Mouse (Mus musculus) liver, embryonic 12.5 days (tissue): ENCODE data around the gene Cxcl5. TPM values are rescaled to one million over a fixed set of nuclear protein-coding genes. Genes with fewer than 3 reads are reported as not detected.
A peak's percentile ranks its signal among the peaks of the same experiment; 100 is the strongest.

Source experiments
- ATAC-seq: fragments of 200-750 bp; cut with Nextera tagmentation; 2 replicates; pipeline ENCODE4 v1.8.0; 2017; ENCODE audit warnings: moderate number of reproducible peaks, mild to moderate bottlenecking, moderate library complexity
- H3K27ac ChIP-seq: fragments of 300-500 bp; sonication (generic); 2 replicates; pipeline ENCODE4 v1.5.1; 2016; ENCODE audit warnings: mild to moderate bottlenecking
- H3K27me3 ChIP-seq: fragments of 300-500 bp; sonication (generic); replicated peaks from 2 replicates; pipeline ENCODE4 v1.6.1; 2016; ENCODE audit warnings: mild to moderate bottlenecking, moderate library complexity
- H3K36me3 ChIP-seq: fragments of 300-500 bp; sonication (generic); 2 replicates; pipeline ENCODE4 v1.6.1; 2016; ENCODE audit warnings: mild to moderate bottlenecking, moderate library complexity
- H3K4me1 ChIP-seq: fragments of 300-500 bp; sonication (generic); 2 replicates; pipeline ENCODE4 v1.6.1; 2016
- H3K4me2 ChIP-seq: fragments of 300-500 bp; sonication (generic); 2 replicates; pipeline ENCODE4 v1.6.1; 2016; ENCODE audit warnings: mild to moderate bottlenecking, moderate library complexity
- H3K4me3 ChIP-seq: fragments of 300-500 bp; sonication (generic); 2 replicates; pipeline ENCODE4 v1.5.1; 2016; ENCODE audit warnings: mild to moderate bottlenecking, moderate library complexity
- H3K9ac ChIP-seq: fragments of 300-500 bp; sonication (generic); 2 replicates; pipeline ENCODE4 v1.6.1; 2016; ENCODE audit warnings: mild to moderate bottlenecking, moderate library complexity
- H3K9me3 ChIP-seq: fragments of 300-500 bp; sonication (generic); replicated peaks from 2 replicates; pipeline ENCODE4 v1.6.1; 2016; ENCODE audit warnings: mild to moderate bottlenecking, moderate library complexity
- WGBS: fragments of 180-500 bp; shearing (Covaris S2); methylation state at CpG from one replicate; pipeline ENCODE4 v1.1.7; 2016; ENCODE audit not compliant: insufficient replicate concordance; 5-methylcytosine and 5-hydroxymethylcytosine counted together
- polyA plus RNA-seq: library from polyadenylated mRNA; unstranded; fragments of >200 nt; fragmentation: Nextera tagmentation; extraction: Ambion mirVana; gene quantifications from 2 replicates; pipeline ENCODE4 v1.2.1, GENCODE M21; 2016

Cxcl5 gene
- 1.3 and 1.5 TPM in 2 replicates for polyA plus RNA-seq

DNA sequence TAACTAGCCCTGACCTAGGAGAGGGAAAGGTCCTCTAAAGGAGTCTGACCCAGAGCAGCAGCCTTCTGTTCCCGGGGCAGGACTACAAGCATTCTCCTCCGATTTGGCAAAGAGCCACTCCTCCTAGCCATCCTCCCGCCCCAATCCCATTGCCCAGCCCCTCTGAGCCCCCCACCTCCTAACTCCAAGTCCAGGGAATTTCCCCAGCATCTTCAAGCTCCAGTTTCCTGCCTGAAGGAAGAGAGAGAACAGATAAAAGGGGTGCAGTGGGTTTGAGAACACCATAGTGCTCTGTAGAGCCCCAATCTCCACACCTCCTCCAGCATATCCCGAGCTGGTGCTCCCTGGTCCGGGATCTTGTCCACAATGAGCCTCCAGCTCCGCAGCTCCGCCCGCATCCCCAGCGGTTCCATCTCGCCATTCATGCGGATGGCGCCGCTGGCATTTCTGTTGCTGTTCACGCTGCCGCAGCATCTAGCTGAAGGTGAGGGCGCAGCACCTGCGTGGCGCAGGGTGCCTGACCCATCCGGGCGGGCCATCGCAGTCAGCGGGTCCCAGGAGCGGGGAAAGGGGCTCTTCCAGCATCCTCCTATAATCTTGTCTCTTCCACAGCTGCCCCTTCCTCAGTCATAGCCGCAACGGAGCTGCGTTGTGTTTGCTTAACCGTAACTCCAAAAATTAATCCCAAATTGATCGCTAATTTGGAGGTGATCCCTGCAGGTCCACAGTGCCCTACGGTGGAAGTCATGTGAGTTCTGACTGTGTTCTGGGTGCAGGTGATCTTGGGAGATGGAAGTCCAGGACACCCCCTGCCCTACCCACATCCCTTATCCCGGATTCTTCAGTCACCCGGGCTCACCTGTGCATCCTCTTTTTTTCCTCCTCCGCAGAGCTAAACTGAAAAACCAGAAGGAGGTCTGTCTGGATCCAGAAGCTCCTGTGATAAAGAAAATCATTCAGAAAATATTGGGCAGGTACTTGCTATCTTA, at the start of gene Cxcl5:
Gene Cxcl5, plus strand, starts transcription at position 284 of the 989 bp plus-strand sequence.
- Histone ChIP-seq H3K9ac (0 out of 2 replicates have a peak within 1 kb of the TSS, but pooled peaks have one; percentile 31), H3K4me2 (peak within 1 kb of the TSS; percentile 42), H3K27ac (no peak within 1 kb of the TSS), H3K4me1 (0 out of 2 replicates have a peak, but pooled peaks cover 7% of the 10 kb centered on the region), H3K4me3 (peak within 1 kb of the TSS; percentile 26; the same call in 1 of the 2 replicates), H3K36me3 (no peaks in the 10 kb centered on the region), H3K27me3 (peaks cover 29% of the 10 kb centered on the region), H3K9me3 (no peaks in the 10 kb centered on the region)
- 6% methylated on average over 32 of the region's 32 CpGs for WGBS
- no peak for ATAC-seq

DNA sequence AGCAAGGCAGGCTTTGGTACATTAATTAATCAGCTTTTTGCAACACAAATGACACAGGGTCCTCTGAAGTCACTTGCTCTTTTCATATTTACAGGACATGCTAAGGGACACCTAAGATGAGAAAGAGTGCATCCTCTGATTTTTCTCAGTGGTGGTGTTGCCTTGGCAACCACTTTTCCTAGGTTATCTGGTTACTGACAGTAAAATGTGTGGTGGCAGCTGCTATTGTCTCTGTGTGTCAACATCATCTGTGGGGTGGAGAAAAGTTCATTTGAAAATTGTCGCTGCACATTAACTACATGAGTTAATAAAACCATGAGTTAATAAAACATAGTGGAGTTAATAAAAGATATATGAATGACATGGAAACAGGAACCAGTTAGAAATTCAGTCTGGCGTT, 47.8 kb upstream of the Cxcl5 start:
- Histone ChIP-seq H3K4me1 (no peaks in the 10 kb centered on the region), H3K27me3 (no peaks in the 10 kb centered on the region), H3K27ac (no peak overlapping the region), H3K4me3 (no peak overlapping the region), H3K36me3 (no peaks in the 10 kb centered on the region), H3K4me2 (no peak overlapping the region), H3K9me3 (no peaks in the 10 kb centered on the region), H3K9ac (no peak overlapping the region)
- 65% methylated on average over 2 of the region's 2 CpGs for WGBS
- ATAC-seq: no peak

DNA sequence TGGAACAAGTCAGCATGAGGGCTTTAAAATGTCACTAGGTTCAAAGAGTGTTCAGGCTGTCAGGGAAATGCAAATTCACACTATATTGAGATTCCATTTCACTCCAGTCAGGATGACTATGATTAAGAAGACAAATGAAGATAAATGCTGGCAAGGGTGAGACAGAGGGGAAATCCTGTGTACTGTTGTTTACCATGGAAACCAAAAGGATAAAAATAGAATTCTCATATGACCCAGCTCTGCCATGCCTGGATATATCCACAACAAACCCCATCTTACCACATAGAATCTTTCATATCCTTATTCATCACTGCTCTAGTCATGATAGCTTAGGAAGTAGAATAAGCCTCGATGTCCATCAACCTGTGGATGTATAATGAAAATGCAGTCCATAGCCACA, 41.2 kb upstream of the Cxcl5 start:
- H3K4me2 ChIP-seq: no peak overlapping the region
- no peaks in the 10 kb centered on the region for H3K36me3 ChIP-seq
- 69% methylated on average over 1 of the region's 1 CpGs for WGBS
- no peaks in the 10 kb centered on the region for H3K9me3 ChIP-seq
- no peak overlapping the region for H3K9ac ChIP-seq
- H3K4me3 ChIP-seq: no peak overlapping the region
- no peaks in the 10 kb centered on the region for H3K27me3 ChIP-seq
- no peaks in the 10 kb centered on the region for H3K4me1 ChIP-seq
- no peak overlapping the region for H3K27ac ChIP-seq
- ATAC-seq: no peak

DNA sequence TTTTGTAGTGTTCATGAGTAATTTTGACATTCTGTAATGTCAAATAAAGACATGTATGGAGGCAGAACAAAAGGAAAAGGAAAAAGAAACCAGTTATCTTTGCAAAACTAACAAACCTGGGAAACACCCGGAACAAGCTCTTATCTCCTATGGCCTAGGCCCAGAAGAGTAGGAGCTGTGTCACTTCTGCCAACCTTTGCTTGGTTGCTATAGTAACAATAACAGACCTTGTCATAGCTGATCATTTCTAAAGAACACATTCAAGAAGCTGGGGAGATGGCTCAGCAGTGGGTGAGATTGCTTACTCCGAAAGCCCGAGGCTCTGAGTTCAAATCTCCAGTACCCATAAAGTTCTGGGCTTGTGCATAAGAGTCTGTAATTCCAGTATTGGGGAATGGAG, 36.5 kb upstream of the Cxcl5 start:
- Histone ChIP-seq H3K9ac (no peak overlapping the region), H3K36me3 (no peaks in the 10 kb centered on the region), H3K4me2 (no peak overlapping the region), H3K9me3 (no peaks in the 10 kb centered on the region), H3K4me1 (no peaks in the 10 kb centered on the region), H3K27ac (no peak overlapping the region), H3K4me3 (no peak overlapping the region), H3K27me3 (no peaks in the 10 kb centered on the region)
- ATAC-seq: no peak
- 69% methylated on average over 3 of the region's 3 CpGs for WGBS

DNA sequence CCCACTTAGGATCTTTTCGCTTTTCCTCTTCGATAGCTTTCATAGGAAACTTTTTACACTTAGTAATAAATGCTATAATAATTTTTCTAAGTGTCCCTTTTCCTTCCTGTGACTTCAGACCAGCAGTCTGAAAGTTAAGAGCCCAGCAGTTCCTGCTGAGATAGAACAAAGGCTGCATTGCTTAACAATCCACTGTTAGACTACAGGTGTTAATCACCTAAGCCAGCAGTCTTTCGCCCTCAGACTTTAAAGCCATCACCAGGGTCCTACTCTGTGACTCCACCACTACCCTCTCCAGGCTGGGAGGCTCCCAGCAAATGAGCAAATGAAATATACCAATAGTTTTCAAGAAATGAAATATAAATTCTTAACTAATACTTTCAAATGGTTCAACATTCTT, 30.9 kb upstream of the Cxcl5 start:
- Histone ChIP-seq H3K4me3 (no peak overlapping the region), H3K36me3 (no peaks in the 10 kb centered on the region), H3K4me1 (no peaks in the 10 kb centered on the region), H3K4me2 (no peak overlapping the region), H3K27ac (no peak overlapping the region), H3K27me3 (no peaks in the 10 kb centered on the region), H3K9me3 (no peaks in the 10 kb centered on the region), H3K9ac (no peak overlapping the region)
- WGBS: 60% methylated on average over 3 of the region's 3 CpGs
- ATAC-seq: no peak

DNA sequence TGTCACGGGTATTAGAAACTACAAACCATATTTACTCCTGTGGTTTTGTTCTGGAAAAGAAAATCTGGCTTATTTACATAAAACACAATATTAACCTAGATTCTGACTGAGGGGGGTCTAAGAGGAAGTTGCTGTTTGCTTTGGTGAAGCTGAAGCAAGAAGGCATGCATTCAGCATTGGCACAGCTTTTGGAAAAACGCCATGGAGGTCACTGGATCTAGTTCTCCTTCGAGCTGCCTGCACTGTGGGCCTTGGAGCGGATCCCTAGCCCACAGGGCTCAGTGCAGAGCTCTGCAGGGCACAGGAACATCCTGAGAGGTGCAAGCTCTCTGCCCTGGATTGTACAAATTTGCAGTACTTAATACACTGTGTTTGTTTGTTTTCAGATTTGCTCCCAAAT, 27.7 kb upstream of the Cxcl5 start:
- Histone ChIP-seq H3K27me3 (no peaks in the 10 kb centered on the region), H3K9me3 (no peaks in the 10 kb centered on the region), H3K4me3 (no peak overlapping the region), H3K9ac (no peak overlapping the region), H3K4me1 (no peaks in the 10 kb centered on the region), H3K36me3 (no peaks in the 10 kb centered on the region), H3K27ac (no peak overlapping the region), H3K4me2 (no peak overlapping the region)
- no peak for ATAC-seq
- 60% methylated on average over 4 of the region's 4 CpGs for WGBS

DNA sequence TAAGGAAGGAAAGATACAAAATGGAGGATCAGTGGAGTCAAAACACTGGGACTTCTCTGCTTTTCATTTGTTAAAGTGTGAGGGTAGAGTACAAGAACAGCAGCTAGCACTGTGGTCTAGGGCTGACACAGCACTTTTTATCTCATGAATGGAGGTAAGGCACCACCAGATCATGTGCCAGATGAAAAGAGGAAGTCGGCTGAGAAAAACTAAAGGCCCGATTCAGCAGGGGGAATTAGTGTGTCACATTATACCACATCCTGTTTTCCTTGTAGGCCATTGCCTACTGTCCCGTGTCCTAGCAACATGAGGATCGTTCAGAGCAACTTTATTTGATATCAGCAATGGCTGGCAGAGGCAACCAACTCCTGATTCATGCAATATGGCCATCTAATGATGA, 17.1 kb upstream of the Cxcl5 start:
- no peak overlapping the region for H3K27ac ChIP-seq
- peak; percentile 62 for ATAC-seq
- H3K36me3 ChIP-seq: no peaks in the 10 kb centered on the region

DNA sequence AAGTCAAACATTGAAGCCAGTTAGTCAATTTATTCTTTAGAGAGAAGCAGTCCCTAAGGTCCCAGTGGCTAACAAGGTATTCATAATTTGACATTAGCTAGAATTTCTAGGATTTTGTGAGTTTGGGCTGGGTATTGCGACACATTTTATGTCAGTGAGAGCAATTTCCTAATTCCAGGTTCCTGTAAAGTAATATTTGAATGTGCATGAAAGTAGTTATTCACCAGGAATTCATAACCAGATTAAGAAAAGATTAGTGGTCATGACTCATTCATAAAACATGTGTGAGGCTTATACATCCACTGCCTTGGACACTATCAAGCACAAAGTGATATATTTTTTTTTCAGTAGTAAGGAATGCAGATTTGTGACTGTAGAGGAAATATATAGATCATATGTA, 5.2 kb upstream of the Cxcl5 start:
- 0 out of 2 replicates have a peak, but pooled peaks cover 7% of the 10 kb centered on the region for H3K4me1 ChIP-seq
- peaks cover 9% of the 10 kb centered on the region for H3K27me3 ChIP-seq
- H3K4me2 ChIP-seq: no peak overlapping the region
- no peak overlapping the region for H3K4me3 ChIP-seq
- no peak overlapping the region for H3K9ac ChIP-seq
- H3K27ac ChIP-seq: no peak overlapping the region
- 78% methylated on average over 1 of the region's 1 CpGs for WGBS
- ATAC-seq: no peak
- H3K9me3 ChIP-seq: no peaks in the 10 kb centered on the region
- no peaks in the 10 kb centered on the region for H3K36me3 ChIP-seq

More for the DNA sequence above, 17.1 kb upstream of the Cxcl5 start:
- no peak overlapping the region for H3K4me2 ChIP-seq
- H3K4me1 ChIP-seq: no peaks in the 10 kb centered on the region
- H3K27me3 ChIP-seq: no peaks in the 10 kb centered on the region
- H3K4me3 ChIP-seq: no peak overlapping the region
- H3K9ac ChIP-seq: no peak overlapping the region
- 15% methylated on average over 4 of the region's 4 CpGs for WGBS
- no peaks in the 10 kb centered on the region for H3K9me3 ChIP-seq

DNA sequence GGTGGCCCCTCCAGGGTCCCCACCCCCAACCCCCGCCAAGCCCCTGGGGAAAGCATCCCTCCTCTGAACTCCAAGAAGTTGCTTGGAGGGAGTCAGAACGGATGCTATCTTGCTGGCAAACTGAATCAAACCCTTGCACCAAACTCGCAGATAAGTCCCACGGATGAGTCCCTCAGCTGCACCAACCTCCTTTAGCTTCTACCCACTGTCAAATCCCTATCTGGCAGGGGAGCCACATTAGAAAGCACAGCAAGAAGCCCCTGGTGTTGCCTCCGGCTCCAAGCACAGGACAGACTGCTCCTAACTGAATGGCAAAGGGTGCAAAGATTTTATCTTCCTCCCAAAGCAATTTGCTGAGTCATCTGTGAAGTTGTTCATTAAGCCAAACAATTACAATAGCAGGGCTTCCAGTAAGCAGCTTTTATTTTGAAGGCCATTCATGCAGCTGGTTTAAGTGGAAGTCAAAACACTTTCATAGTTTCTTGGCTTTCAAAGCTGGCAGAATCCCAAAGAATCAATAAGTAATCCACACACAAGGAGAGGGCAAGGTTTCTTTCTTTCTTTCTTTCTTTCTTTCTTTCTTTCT, 1.0 kb upstream of the Cxcl5 start:
- H3K4me1 ChIP-seq: 0 out of 2 replicates have a peak, but pooled peaks cover 7% of the 10 kb centered on the region

DNA sequence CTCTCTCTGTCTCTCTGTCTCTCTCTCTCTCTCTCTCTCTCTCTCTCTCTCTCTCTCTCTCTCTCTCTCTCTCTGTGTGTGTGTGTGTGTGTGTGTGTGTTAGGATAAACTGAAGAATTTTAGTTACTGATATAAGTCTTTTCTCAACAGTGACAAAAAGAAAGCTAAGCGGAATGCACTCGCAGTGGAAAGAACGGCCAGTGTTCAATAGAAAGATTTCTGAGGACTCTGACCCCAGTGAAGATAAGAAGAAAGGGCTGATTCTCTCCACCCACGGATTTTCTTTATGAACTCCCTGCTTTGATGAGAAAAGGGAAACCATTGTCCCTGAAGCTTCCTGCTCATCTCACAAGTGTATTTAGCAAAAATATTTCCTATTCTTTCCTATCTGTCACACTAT, 1.1 kb downstream of the Cxcl5 start:
- Histone ChIP-seq H3K27ac (no peak overlapping the region), H3K9me3 (no peaks in the 10 kb centered on the region), H3K9ac (no peak overlapping the region), H3K4me1 (0 out of 2 replicates have a peak, but pooled peaks cover 7% of the 10 kb centered on the region), H3K4me3 (no peak overlapping the region), H3K27me3 (peaks cover 29% of the 10 kb centered on the region), H3K36me3 (no peaks in the 10 kb centered on the region), H3K4me2 (no peak overlapping the region)
- ATAC-seq: no peak
- WGBS: 54% methylated on average over 4 of the region's 4 CpGs

More for the DNA sequence above, 1.0 kb upstream of the Cxcl5 start:
- no peak overlapping the region for H3K27ac ChIP-seq
- 36% methylated on average over 5 of the region's 5 CpGs for WGBS
- ATAC-seq: no peak
- no peak overlapping the region for H3K4me3 ChIP-seq
- H3K4me2 ChIP-seq: no peak overlapping the region
- H3K9me3 ChIP-seq: no peaks in the 10 kb centered on the region
- H3K9ac ChIP-seq: no peak overlapping the region
- no peaks in the 10 kb centered on the region for H3K36me3 ChIP-seq
- peaks cover 29% of the 10 kb centered on the region for H3K27me3 ChIP-seq

DNA sequence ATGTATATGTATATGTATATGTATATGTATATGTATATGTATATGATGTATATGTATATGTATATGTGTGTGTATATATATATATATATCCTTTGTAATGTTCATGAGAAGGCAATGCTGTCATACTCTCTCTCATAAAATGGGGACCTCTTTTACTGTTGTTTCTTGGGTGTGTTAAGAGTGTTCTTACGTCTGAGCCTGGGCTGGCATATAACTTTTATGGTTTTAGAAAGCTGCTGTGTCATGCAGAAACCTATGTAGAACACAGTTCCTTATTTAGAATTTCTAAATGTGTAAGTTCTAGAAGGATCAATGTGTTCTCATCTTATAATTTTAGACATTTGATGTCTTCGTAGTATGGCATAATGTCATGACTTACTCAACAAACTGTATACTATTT, 1.7 kb downstream of the Cxcl5 start:
- Histone ChIP-seq H3K4me1 (0 out of 2 replicates have a peak, but pooled peaks cover 7% of the 10 kb centered on the region), H3K9me3 (no peaks in the 10 kb centered on the region), H3K27me3 (peaks cover 29% of the 10 kb centered on the region), H3K36me3 (no peaks in the 10 kb centered on the region), H3K9ac (no peak overlapping the region), H3K27ac (no peak overlapping the region), H3K4me3 (no peak overlapping the region), H3K4me2 (no peak overlapping the region)
- 65% methylated on average over 2 of the region's 2 CpGs for WGBS
- ATAC-seq: no peak

DNA sequence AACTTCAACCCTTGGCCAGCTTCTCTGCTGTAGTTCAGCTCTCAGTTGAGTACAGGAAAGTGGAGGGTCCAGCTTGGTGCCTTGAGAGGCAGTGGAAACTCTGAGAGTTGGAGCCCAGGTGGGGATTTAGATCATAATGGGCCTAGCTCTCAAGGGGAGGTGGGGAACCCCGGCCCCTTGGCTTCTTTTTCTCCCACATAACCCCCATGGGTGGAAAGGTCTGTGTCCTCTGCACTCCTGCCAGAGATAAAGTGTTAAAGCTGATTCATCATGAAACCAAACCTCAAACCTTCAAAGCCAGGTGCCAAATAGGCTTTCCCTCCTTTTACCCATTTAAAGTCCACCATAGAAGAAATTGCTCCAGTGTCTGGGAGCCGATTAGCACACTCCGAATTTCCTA, 2.7 kb downstream of the Cxcl5 start:
- no peaks in the 10 kb centered on the region for H3K9me3 ChIP-seq
- no peak overlapping the region for H3K9ac ChIP-seq
- H3K4me1 ChIP-seq: 0 out of 2 replicates have a peak, but pooled peaks cover 7% of the 10 kb centered on the region
- H3K4me2 ChIP-seq: no peak overlapping the region
- H3K36me3 ChIP-seq: no peaks in the 10 kb centered on the region
- H3K4me3 ChIP-seq: no peak overlapping the region
- no peak for ATAC-seq
- H3K27ac ChIP-seq: no peak overlapping the region
- 82% methylated on average over 3 of the region's 3 CpGs for WGBS
- peaks cover 29% of the 10 kb centered on the region for H3K27me3 ChIP-seq
